Mouse (Mus musculus) C2C12 (cell line): Measurements from ENCODE around the gene Zfp184. TPM values are rescaled to one million over a fixed set of nuclear protein-coding genes. Genes with fewer than 3 reads are reported as not detected.
"Not testable (repeated sequence)": the region's sequence is repeated elsewhere in the genome, so short reads cannot be mapped to it uniquely, and the experiment has no call there.

Experiments used
- H3K27me3 ChIP-seq: one replicate; pipeline ENCODE4 v1.6.1; 2011; ENCODE audit not compliant: control insufficient read depth, insufficient read depth, insufficient read length
- H3K36me3 ChIP-seq: one replicate; pipeline ENCODE4 v1.6.1; 2011; ENCODE audit not compliant: control insufficient read depth, insufficient read depth
- H3K4me3 ChIP-seq: one replicate; pipeline ENCODE4 v1.5.1; 2011; ENCODE audit warnings: mild to moderate bottlenecking, control low read depth; ENCODE audit not compliant: poor library complexity, insufficient read depth, severe bottlenecking
- H3K79me2 ChIP-seq: one replicate; pipeline ENCODE4 v1.6.1; 2011; ENCODE audit not compliant: control insufficient read depth, insufficient read depth
- H3K79me3 ChIP-seq: one replicate; pipeline ENCODE4 v1.6.1; 2011; ENCODE audit warnings: low read depth, control low read depth
- H3ac ChIP-seq: one replicate; pipeline ENCODE3; 2011; ENCODE audit warnings: low read depth; ENCODE audit not compliant: control insufficient read depth, insufficient read length
- CEBPB ChIP-seq: IDR thresholded peaks from one replicate; pipeline ENCODE4 v1.6.1; 2011; ENCODE audit warnings: low read depth, mild to moderate bottlenecking, control low read depth, moderate library complexity
- CTCF ChIP-seq: IDR thresholded peaks from one replicate; pipeline ENCODE4 v1.5.1; 2011; ENCODE audit not compliant: control insufficient read depth, insufficient read depth, insufficient read length
- FOSL1 ChIP-seq: IDR thresholded peaks from one replicate; pipeline ENCODE4 v1.8.0; 2011; ENCODE audit warnings: mild to moderate bottlenecking, low read length; ENCODE audit not compliant: poor library complexity, insufficient read depth, severe bottlenecking
- MAX ChIP-seq: IDR thresholded peaks from one replicate; pipeline ENCODE4 v1.6.1; 2011; ENCODE audit warnings: mild to moderate bottlenecking, control low read depth
- MYOD1 ChIP-seq: IDR thresholded peaks from one replicate; pipeline ENCODE4 v1.6.1; 2011; ENCODE audit warnings: low read depth; ENCODE audit not compliant: control insufficient read depth, insufficient read length
- MYOG ChIP-seq: IDR thresholded peaks from one replicate; pipeline ENCODE4 v1.6.1; 2011; ENCODE audit not compliant: control insufficient read depth, insufficient read length; ENCODE audit errors: extremely low read depth
- USF1 ChIP-seq: IDR thresholded peaks from one replicate; pipeline ENCODE4 v1.6.1; 2011; ENCODE audit warnings: low read depth, mild to moderate bottlenecking, control low read depth, moderate library complexity
- polyA plus RNA-seq: library from polyadenylated mRNA; unstranded; fragments of >200 nt; fragmentation: generic; extraction: Trizol; gene quantifications from one replicate; pipeline ENCODE4 v1.2.1, GENCODE M21; 2012; ENCODE audit warnings: missing spikeins

Zfp184 gene
- polyA plus RNA-seq, 1 experiment: 1.4 TPM

GRCm38 (mm10) chr13:21906301-21906700 lies 38.6 kb upstream of the Zfp184 start:
- Histone ChIP-seq H3ac (no peak overlapping the region), H3K4me3 (no peak overlapping the region), H3K36me3 (no peaks in the 10 kb centered on the region), H3K79me3 (no peaks in the 10 kb centered on the region), H3K27me3 (no peaks in the 10 kb centered on the region), H3K79me2 (no peaks in the 10 kb centered on the region)
- TF ChIP-seq MYOD1: no peak
- no peak for TF ChIP-seq CTCF
- no peak for TF ChIP-seq MYOG
- TF ChIP-seq USF1: no peak
- TF ChIP-seq MAX: no peak
- TF ChIP-seq FOSL1: no peak
- no peak for TF ChIP-seq CEBPB

DNA sequence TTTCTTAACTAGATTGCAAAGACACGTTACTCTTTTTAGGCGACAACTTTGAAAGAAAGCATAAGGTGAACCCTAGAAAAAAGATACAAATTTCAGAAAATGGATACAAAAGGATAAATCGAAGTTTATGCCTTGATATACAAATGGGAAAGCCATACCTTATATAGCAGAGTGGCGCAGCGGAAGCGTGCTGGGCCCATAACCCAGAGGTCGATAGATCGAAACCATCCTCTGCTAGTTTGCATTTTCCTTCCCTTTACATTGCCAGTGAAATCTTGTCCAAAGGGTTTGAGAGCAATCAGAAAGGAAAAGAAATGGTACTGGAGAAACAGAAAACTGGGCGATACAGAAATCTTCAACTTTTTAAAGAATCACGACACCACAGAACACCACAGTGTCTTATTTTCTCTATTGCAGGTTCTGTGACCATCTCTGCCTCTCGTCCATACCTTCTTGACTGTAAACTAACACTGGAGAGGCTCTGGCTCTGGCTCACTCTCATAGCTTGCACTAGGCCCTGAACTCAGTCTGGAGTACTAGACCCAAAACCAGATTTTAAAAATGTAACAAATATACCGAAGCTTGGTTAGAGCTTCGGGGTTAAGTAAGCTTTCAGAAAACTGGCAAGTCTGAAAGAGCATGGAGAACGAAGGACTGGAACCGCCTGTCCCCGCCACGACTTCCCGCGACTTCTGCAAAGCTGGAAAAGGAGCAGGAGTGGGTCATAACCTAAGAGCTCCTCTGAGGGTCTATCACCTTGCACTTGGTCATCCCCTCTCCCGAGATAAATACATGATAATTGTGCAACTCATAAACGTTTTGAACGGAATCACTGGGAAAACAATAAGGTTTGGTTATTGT lies 37.7 kb upstream of the Zfp184 start:
- Histone ChIP-seq H3K4me3 (peak overlapping the region; percentile 7), H3ac (peak overlapping the region; percentile 22)
- TF ChIP-seq MYOD1 (no peak), CTCF (no peak), USF1 (no peak), CEBPB (no peak), MAX (no peak), FOSL1 (no peak), MYOG (no peak)

DNA sequence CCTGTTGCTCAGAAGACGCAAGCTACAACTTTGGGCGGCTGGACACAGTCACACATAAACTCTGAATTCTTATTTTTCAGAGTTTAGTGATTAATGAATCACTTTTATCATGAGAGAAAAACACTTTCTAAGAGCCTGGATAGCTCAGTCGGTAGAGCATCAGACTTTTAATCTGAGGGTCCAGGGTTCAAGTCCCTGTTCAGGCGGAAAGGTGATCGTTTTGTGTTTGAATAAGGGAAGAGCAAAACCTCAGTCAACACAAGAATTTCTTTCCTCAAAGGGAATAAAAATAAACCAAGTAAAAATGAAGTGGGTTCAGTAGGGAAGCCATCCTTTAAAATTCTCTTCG lies 37.1 kb upstream of the Zfp184 start:
- not testable (repeated sequence) for H3K79me3 ChIP-seq, H3K79me2 ChIP-seq, H3ac ChIP-seq, H3K36me3 ChIP-seq, H3K27me3 ChIP-seq, H3K4me3 ChIP-seq

More for the DNA sequence above, 37.7 kb upstream of the Zfp184 start:
- Histone ChIP-seq H3K79me2 (no peaks in the 10 kb centered on the region), H3K36me3 (no peaks in the 10 kb centered on the region), H3K27me3 (no peaks in the 10 kb centered on the region), H3K79me3 (no peaks in the 10 kb centered on the region)

GRCm38 (mm10) chr13:21910735-21911134 lies 34.2 kb upstream of the Zfp184 start:
- peak overlapping the region; percentile 27 for H3K4me3 ChIP-seq
- H3K79me2 ChIP-seq: no peaks in the 10 kb centered on the region
- H3K36me3 ChIP-seq: no peaks in the 10 kb centered on the region
- TF ChIP-seq USF1 (no peak), MAX (no peak), CTCF (no peak), MYOG (no peak), MYOD1 (no peak)
- no peaks in the 10 kb centered on the region for H3K27me3 ChIP-seq
- H3ac ChIP-seq: no peak overlapping the region
- no peaks in the 10 kb centered on the region for H3K79me3 ChIP-seq

DNA sequence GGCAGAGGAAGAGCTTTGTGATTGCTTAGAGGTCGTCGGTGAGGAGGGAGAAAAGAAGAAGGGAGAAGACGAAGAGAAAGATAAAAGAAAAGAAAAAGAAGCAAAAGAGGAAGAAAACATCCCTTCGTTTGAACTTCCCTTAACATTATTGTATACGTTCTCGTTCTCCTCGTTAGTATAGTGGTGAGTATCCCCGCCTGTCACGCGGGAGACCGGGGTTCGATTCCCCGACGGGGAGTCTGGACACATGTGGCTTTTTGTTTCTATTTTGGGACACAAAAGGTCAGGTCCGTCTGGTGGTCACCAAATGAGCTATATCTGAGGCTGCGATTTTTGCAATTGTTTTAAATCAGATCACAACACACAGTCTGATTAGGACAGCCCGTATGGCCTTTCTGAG lies 33.7 kb upstream of the Zfp184 start:
- Histone ChIP-seq H3K4me3 (peak overlapping the region; percentile 27), H3K79me3 (no peaks in the 10 kb centered on the region), H3K79me2 (no peaks in the 10 kb centered on the region), H3ac (no peak overlapping the region), H3K27me3 (no peaks in the 10 kb centered on the region), H3K36me3 (no peaks in the 10 kb centered on the region)
- TF ChIP-seq CTCF (no peak), FOSL1 (no peak), CEBPB (no peak), MYOG (no peak), MAX (no peak), MYOD1 (no peak), USF1 (no peak)

- Histone ChIP-seq H3ac (peak overlapping the region; percentile 51), H3K79me3 (no peaks in the 10 kb centered on the region), H3K79me2 (no peaks in the 10 kb centered on the region), H3K27me3 (no peaks in the 10 kb centered on the region), H3K36me3 (no peaks in the 10 kb centered on the region), H3K4me3 (peak overlapping the region; percentile 37)
- TF ChIP-seq USF1 (no peak), MYOD1 (no peak), FOSL1 (no peak)
Measured at GRCm38 (mm10) chr13:21913854-21914253, 31.0 kb upstream of the Zfp184 start.
